Mouse (Mus musculus) liver, embryonic 11.5 days (tissue): ENCODE measurements at regions not wholly inside any gene's neighbourhood (a gene's known extent, or its start where the extent isn't known, plus 50 kb on each side); places are given as distances from the start of the nearest gene placed in this dataset.

ENCODE experiments used
- ATAC-seq: fragments of 200-750 bp; cut with Nextera tagmentation; replicated peaks from 2 replicates; pipeline ENCODE4 v1.8.0; 2017; ENCODE audit warnings: moderate number of reproducible peaks, mild to moderate bottlenecking, moderate TSS enrichment, moderate library complexity; ENCODE audit not compliant: low FRiP score
- DNase-seq: peaks from one replicate; pipeline ENCODE4 v3.0.0-alpha.2; 2017; ENCODE audit warnings: low spot score
- H3K27ac ChIP-seq: fragments of 300-500 bp; sonication (generic); 2 replicates; pipeline ENCODE4 v1.5.1; 2014; ENCODE audit warnings: mild to moderate bottlenecking, low read depth, low read length, control low read depth
- H3K27me3 ChIP-seq: fragments of 300-500 bp; sonication (generic); replicated peaks from 2 replicates; pipeline ENCODE4 v1.6.1; 2014; ENCODE audit warnings: low read length, mixed read lengths; ENCODE audit not compliant: control insufficient read depth, insufficient read depth
- H3K36me3 ChIP-seq: fragments of 300-500 bp; sonication (generic); 2 replicates; pipeline ENCODE4 v1.6.1; 2014; ENCODE audit warnings: mild to moderate bottlenecking, low read length, moderate library complexity, mixed read lengths; ENCODE audit not compliant: control insufficient read depth, insufficient read depth
- H3K4me1 ChIP-seq: fragments of 300-500 bp; sonication (generic); replicated peaks from 2 replicates; pipeline ENCODE4 v1.6.1; 2014; ENCODE audit warnings: low read length, mixed read lengths; ENCODE audit not compliant: control insufficient read depth, insufficient read depth
- H3K4me2 ChIP-seq: fragments of 300-500 bp; sonication (generic); 2 replicates; pipeline ENCODE4 v1.6.1; 2014; ENCODE audit warnings: mild to moderate bottlenecking, control low read depth, moderate library complexity
- H3K4me3 ChIP-seq: fragments of 300-500 bp; sonication (generic); 2 replicates; pipeline ENCODE4 v1.5.1; 2014; ENCODE audit warnings: low read depth, low read length, control low read depth
- H3K9ac ChIP-seq: fragments of 300-500 bp; sonication (generic); 2 replicates; pipeline ENCODE4 v1.6.1; 2014; ENCODE audit warnings: low read depth, low read length, control low read depth
- H3K9me3 ChIP-seq: fragments of 300-500 bp; sonication (generic); 2 replicates; pipeline ENCODE4 v1.6.1; 2016; ENCODE audit warnings: low read length, inconsistent platforms, mixed read lengths; ENCODE audit not compliant: control insufficient read depth
- WGBS: fragments of 180-500 bp; shearing (Covaris S2); extraction: QIAGEN DNeasy Blood & Tissue Kit; methylation state at CpG from one replicate; pipeline ENCODE4 v1.1.7; 2014; 5-methylcytosine and 5-hydroxymethylcytosine counted together

DNA sequence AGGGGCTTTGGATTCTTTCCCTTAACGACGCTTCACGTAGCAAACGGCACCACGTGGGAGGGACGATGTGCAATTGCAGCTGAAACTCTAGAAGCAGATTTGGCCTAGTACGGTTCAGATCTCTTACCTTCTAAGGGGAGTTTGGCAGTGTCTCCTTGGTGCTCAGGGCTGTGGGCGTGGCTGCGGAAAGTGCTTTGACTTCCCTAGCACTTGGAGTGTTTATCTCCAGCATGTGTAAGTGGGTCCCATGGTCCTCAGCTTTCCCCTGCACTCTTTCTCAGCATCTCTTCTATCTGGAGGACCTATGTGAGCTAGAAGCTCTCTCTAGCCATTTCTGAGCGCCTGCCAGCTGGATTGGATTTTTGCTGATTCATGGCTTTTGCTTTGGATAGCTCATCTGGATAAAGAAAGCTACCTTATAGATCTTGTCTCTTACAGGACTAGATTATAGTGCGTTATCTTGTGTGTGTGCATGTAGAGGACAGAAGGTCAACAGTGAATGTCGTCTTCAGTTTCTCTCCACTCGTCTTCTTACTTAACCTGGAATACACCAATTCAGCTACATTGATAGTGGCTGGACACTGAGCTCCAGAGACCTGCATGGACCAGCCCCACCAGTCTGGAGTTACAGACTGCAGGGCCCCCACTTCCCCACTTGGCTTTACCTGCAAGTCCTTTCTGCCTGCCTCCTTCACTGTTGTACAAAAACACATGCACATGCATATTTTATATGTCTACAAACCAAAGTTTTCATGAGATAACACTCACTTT lies 92.8 kb upstream of the Serbp1 start:
- no peaks in the 10 kb centered on the region for H3K9me3 ChIP-seq
- no peaks in the 10 kb centered on the region for H3K27me3 ChIP-seq
- no peak overlapping the region for H3K27ac ChIP-seq
- ATAC-seq, result no peak
- no peaks in the 10 kb centered on the region for H3K36me3 ChIP-seq
- no peak overlapping the region for H3K4me3 ChIP-seq
- DNase-seq, result no peak
- peaks cover 24% of the 10 kb centered on the region for H3K4me1 ChIP-seq
- WGBS, result 58% methylated on average over 13 of the region's 13 CpGs
- H3K4me2 ChIP-seq, result no peak overlapping the region
- no peak overlapping the region for H3K9ac ChIP-seq

DNA sequence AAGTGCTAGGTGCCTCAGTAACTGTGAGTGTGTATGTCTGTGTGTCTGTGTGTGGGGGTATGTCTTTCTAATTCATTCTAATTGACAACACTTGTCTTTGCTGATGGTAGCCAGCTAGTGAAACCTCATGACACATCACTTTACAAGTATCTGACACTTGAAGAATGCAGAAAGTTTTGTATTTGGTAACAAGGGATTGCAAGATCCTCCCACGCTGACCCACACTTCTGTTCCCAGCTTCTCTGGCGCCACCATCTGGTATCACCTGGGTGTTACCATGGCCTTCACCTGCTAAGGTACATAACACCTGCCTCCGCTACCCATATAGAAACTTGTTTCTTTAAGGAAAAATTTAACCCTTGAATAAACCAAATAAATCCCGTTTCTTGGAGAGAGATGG lies 95.8 kb upstream of the Serbp1 start:
- peaks cover 12% of the 10 kb centered on the region for H3K4me1 ChIP-seq
- H3K27me3 ChIP-seq, result no peaks in the 10 kb centered on the region
- no peak overlapping the region for H3K9ac ChIP-seq
- H3K4me3 ChIP-seq, result no peak overlapping the region
- no peak overlapping the region for H3K27ac ChIP-seq
- WGBS, result 40% methylated on average over 4 of the region's 4 CpGs
- no peaks in the 10 kb centered on the region for H3K9me3 ChIP-seq
- DNase-seq (no peak), ATAC-seq (no peak; the same call in 1 of the 2 replicates)
- H3K36me3 ChIP-seq, result no peaks in the 10 kb centered on the region
- no peak overlapping the region for H3K4me2 ChIP-seq

DNA sequence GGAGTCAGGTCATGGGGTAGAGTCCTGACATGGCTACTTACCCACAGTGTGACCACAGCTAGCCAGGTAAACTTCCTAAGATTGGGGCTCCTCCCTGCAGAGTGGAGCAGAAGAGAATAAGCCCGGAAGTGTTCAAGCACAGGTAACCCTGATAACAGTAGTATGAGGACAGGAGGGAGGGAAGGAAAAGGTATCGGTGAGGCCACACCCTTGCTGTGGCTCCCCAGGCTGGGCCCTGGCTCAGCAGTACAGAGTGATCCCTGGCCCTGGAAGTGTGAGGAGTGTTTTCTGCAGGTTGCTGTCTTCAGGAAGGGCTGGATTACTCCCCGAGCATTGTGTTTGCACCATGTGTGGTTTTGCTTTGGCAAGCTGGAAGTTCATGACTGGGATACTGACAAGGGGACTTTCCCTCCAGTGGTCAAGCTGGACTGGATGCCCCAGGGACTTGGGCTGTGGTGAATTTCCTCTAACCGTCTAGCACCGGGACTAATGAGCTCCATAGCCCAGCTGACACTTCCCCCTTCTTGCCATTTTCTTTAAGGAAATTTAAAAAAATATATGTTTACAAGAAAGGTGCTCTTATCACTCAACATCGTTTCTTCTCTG lies 97.2 kb upstream of the Serbp1 start:
- DNase-seq, result no peak

DNA sequence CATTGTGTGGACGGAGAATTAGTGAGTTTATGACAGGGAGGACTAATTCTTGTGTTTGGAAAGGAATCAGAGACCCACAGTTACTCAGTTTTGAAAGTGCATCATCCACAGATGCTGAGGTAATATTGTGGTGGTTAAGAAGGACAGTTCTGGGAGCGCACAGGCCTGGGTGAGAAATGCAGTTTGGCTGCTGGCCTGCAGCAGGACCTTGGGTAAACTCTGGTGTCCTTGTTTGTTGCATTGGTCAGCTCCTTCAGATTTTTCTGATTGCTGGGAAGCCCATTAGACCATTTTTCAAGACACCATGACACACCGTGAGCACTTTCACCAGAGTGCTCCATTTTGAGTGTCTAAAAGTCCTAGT lies 99.0 kb upstream of the Serbp1 start:
- Histone ChIP-seq H3K9me3 (no peaks in the 10 kb centered on the region), H3K4me2 (no peak overlapping the region), H3K36me3 (no peaks in the 10 kb centered on the region), H3K4me1 (peaks cover 3% of the 10 kb centered on the region; the same call in 1 of the 2 replicates), H3K4me3 (no peak overlapping the region), H3K9ac (no peak overlapping the region), H3K27me3 (no peaks in the 10 kb centered on the region), H3K27ac (no peak overlapping the region)
- 79% methylated on average over 3 of the region's 3 CpGs for WGBS
- ATAC-seq (no peak), DNase-seq (no peak)

More for the DNA sequence above, 97.2 kb upstream of the Serbp1 start:
- no peaks in the 10 kb centered on the region for H3K36me3 ChIP-seq
- H3K4me1 ChIP-seq, result peaks cover 8% of the 10 kb centered on the region
- H3K27me3 ChIP-seq, result no peaks in the 10 kb centered on the region
- no peak for ATAC-seq
- H3K4me2 ChIP-seq, result no peak overlapping the region
- H3K4me3 ChIP-seq, result no peak overlapping the region
- no peak overlapping the region for H3K9ac ChIP-seq
- WGBS, result 50% methylated on average over 6 of the region's 6 CpGs
- no peaks in the 10 kb centered on the region for H3K9me3 ChIP-seq
- no peak overlapping the region for H3K27ac ChIP-seq

DNA sequence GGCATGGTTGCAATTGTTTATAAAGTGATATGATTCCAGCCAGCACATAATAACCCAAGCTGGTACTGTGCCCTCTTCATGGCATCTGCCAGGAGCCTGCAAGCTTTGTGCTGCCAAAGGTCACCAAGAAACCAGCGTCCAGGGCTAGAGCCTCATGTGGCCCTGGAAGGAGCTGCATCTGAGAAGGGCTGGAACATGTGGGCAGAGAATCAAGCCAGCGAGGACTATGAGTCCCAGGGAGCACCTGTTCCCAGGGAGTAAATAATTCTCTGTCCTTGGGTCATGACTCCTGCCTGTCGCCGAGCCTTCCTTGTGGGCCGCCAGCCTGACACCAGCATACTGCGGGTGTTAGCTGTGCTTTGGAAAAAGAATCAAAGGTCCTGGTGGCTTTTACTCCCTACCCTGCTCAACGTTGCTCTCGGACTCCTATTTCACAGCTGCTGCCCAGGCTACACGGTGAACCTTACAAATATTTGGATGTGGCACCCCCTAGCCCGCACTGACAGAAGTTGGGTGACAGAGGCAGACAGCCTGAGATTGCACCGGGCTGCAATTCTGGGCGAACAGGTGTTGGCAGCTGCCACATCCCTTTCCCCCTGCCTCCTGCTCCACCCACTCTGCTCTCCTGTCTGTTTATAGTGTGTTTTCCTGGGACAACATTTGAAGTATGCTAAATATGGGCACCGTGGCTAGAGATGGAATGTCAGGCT lies 99.5 kb upstream of the Serbp1 start:
- H3K36me3 ChIP-seq, result no peaks in the 10 kb centered on the region
- ATAC-seq, result no peak
- no peak for DNase-seq
- H3K27me3 ChIP-seq, result no peaks in the 10 kb centered on the region
- H3K4me2 ChIP-seq, result no peak overlapping the region
- H3K4me3 ChIP-seq, result no peak overlapping the region
- H3K9me3 ChIP-seq, result no peaks in the 10 kb centered on the region
- WGBS, result 66% methylated on average over 13 of the region's 13 CpGs
- no peak overlapping the region for H3K27ac ChIP-seq
- no peak overlapping the region for H3K9ac ChIP-seq
- peaks cover 3% of the 10 kb centered on the region; the same call in 1 of the 2 replicates for H3K4me1 ChIP-seq

DNA sequence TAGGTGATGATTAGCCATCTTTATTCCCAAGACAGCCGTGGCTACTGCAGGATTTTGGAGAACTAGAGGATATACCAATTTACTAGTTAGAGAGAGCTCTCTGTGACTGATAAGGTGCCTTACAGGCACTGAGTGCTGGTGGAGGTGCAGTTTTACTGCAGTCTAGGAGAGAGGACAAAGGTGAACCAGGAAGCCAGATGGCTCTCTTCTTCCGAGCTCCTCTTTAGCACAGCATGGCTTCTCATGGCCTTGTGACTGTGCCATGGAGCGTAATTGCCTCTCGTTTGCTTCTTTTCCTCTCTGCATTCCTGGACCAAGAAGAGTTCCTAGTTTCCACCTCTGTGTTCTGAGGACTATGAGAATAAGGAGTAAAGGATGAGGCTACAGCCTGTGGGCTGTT lies 100.2 kb upstream of the Gadd45a start:
- no peak overlapping the region for H3K9ac ChIP-seq
- WGBS, result 78% methylated on average over 4 of the region's 4 CpGs
- DNase-seq (no peak), ATAC-seq (no peak)
- no peaks in the 10 kb centered on the region for H3K9me3 ChIP-seq
- no peak overlapping the region for H3K27ac ChIP-seq
- peaks cover 3% of the 10 kb centered on the region; the same call in 1 of the 2 replicates for H3K4me1 ChIP-seq
- no peak overlapping the region for H3K4me2 ChIP-seq
- no peaks in the 10 kb centered on the region for H3K36me3 ChIP-seq
- no peaks in the 10 kb centered on the region for H3K27me3 ChIP-seq
- no peak overlapping the region for H3K4me3 ChIP-seq

DNA sequence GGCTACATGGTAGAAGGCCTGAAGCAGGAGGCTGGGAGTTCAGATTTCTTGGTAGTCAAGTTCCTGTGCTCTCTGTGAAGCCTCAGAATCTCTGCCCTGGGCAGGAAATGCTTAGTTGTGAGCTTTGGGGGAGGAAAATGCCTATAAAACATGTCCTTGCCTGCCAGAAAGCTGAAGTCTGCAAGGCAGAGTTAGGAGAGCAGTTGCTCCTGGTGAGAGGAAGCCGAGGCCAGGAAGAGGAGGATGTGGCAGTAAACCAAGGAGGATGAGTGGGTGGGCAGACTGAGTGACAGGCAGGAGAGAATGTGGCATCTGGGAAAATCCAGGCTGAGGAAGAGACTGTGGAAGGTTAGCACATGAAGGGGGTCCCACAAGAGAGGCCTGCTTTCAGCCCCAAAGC lies 97.7 kb upstream of the Gadd45a start:
- no peak overlapping the region for H3K9ac ChIP-seq
- no peak overlapping the region for H3K4me3 ChIP-seq
- WGBS, result 39% methylated on average over 1 of the region's 1 CpGs
- ATAC-seq (no peak), DNase-seq (no peak)
- no peak overlapping the region for H3K27ac ChIP-seq
- no peaks in the 10 kb centered on the region for H3K9me3 ChIP-seq
- no peaks in the 10 kb centered on the region for H3K4me1 ChIP-seq
- H3K27me3 ChIP-seq, result no peaks in the 10 kb centered on the region
- no peak overlapping the region for H3K4me2 ChIP-seq
- H3K36me3 ChIP-seq, result no peaks in the 10 kb centered on the region

DNA sequence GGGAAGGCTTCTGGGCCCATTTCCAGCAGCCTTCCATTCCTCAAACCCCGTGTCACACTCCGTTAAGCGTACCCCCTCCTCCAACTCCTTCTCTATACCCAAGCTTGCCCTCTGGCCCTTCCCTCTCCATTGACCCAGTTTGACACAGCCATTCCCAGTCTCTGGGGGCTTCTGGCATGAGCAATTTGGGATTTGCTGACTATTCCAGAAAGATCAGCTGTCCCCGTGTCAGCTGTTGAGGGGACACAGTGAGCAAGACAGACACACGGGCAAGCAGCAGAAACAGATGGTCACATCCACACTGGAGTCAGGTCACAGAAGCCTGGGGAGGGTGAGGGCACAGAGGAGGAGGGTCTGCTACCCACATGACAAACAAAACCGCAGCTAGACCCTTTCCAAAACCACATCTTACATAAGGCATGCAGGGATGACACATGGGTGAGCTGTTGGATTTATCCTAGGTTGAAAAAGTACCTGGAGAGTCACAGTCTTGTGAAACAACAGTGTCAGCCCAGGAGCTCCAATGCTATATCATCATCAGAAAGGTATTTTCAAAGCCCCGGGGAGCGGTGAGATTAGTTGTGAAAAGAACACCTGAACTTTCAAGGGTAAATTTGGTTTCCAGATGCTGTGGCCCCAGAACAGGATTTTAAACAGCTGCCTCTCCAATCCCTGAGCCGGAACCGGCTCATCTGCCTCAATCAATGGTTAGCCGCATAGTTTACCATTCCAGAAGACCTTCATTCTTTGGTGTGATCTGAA lies 93.5 kb upstream of the Gadd45a start:
- Histone ChIP-seq H3K9ac (no peak overlapping the region), H3K27me3 (no peaks in the 10 kb centered on the region)
- 81% methylated on average over 11 of the region's 11 CpGs for WGBS

More for the DNA sequence above, 93.5 kb upstream of the Gadd45a start:
- no peaks in the 10 kb centered on the region for H3K36me3 ChIP-seq
- no peaks in the 10 kb centered on the region for H3K4me1 ChIP-seq
- no peak for DNase-seq
- no peak overlapping the region for H3K4me2 ChIP-seq
- H3K27ac ChIP-seq, result no peak overlapping the region
- no peak for ATAC-seq
- H3K4me3 ChIP-seq, result no peak overlapping the region
- H3K9me3 ChIP-seq, result no peaks in the 10 kb centered on the region
